Mouse (Mus musculus): ENCODE results near the gene Adh1.

Gene Adh1

DNA sequence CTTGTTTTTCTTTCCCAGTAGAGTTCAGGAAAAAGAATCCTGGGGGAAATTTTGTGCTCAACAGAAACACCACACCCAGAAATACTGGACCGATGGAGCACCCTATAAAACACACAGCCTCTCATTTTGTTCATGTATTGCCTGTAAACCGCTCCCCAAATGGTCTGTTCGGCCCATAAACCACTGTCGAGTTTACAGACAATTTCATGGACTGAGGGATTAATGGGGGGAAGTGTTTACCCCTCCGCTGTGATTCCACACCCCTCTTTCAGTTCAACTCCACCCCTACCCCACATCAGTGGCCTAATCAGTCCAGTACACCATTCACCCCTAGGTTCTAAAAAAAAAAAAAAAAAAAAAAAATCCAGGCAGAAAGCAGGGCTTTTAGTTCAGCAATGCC is 19.8 kb upstream of the Adh1 start:
- DNase-seq (ENCODE audit: low spot score in 2 of 2) = no peak

DNA sequence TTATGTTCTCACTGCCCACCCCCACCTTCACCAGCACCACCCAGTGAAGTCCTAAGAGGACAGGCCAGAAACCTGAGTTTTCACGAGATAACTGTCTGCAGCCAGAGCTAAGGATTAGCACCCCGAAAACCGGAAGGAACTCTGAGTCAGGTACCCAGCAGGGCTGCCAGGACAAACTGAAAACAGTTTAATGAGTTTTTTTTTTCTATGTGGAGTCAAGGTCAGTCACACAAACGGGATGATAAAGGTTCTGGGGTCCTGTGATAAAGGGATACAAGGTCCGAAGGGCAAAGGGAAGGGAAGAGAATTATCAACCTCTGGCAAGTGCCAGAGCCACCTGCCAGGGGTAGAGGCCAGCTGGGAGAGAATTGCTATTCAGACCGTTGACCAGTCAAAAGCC is 19.4 kb upstream of the Adh1 start:
- DNase-seq (ENCODE audit: low spot score in 2 of 2) = no peak

DNA sequence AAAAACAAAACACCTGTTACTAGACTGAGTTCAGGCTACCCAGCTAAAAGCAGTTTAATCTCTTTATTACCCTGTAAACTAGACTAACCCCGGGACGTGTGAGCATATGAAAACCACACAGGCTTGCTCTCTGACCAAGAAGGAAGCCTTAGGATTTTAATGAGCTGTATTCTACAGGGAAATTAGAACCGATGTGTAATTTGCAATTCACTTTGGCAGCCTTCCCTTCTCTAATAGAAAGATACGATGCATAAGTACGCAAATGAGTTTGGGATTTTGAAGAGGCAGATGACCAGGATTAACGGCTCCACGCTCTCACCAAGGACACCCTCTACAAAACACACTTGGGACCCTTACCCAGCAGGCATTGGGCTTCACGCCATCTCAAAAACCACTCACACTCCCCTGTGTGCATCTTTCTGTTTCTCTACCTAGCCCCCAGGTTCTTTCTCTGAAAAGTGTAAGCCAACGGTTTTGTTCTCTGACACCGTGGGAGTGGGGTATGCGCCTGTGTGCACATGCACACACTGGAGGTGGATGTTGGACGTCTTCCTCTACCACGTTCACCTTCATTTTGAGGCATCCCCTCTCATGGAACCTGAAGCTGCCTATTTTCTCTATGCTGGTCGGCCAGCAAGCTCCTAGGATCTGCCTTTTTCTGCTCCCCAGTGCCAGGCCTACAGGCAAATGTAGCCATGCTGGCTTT is 18.6 kb upstream of the Adh1 start:
- no peak for DNase-seq (ENCODE audit: low spot score in 2 of 2)

DNA sequence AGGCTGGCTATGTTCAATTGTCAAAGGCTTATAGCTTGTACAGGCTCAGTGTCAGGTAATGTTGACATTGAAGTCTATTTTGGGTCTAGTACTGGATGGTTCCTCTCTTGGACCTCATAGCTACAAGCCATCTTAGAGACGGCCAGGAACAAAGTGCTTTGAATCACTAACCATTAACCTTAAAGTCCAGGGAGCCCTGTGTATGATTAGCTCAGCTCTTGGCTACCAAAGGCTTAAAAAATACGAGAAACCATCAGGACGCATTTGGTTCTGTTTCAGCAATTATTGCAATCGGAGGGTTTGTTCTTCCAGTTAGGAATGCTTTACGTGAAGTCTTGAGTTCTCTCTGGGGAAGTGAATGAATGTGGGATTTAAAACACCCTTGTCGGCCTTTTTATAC is 17.9 kb upstream of the Adh1 start:
- DNase-seq (ENCODE audit: low spot score in 2 of 2) = no peak

DNA sequence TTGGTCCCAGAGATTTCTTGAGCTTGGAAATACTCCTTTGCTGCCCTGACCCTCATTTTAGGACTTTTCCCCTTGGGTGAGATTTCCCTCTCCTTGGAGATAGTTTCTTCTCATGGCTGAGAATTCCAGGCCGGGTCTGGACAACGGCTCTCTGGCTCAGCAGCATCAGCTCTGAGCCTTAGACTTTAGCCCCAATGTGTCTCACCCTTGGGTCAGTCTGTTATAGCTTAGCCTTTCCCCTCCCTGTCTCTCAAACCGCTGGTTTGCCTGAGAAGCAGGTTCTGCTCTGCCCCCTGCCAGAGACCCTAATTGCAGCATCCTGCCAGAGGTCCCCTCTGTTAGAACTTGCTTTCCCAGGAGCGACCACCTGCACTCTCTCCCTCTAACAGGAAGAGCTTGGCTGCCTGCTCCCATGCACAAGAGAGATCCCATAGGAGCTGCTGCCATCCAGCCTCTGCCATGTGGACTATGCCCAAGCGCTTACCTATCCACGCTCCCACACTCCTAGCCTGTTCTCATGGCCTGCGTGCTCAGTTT is 16.4 kb upstream of the Adh1 start:
- DNase-seq (ENCODE audit: low spot score in 2 of 2) = no peak

DNA sequence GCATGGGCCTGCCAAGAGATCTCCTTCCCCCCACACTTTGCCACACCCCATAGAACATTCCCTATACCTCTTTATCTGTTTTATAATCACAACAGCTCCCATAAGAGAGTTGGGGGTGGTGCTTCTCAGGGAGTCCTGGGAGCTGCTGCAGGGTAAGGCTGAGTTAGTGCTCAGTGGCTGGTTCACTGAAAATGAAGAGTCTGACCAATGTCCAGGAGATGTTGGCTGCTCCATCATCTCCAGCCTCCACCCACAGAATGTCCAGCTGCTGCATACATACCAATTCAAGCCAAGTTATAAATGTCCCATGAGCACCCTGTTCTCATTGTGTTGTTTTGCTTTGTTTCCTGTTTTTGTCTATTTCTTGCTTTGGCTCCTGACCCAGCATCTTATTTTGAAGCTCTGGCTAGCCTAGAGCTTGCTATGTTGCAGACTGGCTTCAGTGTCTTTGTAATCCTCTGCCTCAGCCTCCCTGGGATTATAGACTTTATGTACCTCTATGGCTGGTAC is 14.2 kb upstream of the Adh1 start:
- no peak for DNase-seq (ENCODE audit: low spot score in 2 of 2)

DNA sequence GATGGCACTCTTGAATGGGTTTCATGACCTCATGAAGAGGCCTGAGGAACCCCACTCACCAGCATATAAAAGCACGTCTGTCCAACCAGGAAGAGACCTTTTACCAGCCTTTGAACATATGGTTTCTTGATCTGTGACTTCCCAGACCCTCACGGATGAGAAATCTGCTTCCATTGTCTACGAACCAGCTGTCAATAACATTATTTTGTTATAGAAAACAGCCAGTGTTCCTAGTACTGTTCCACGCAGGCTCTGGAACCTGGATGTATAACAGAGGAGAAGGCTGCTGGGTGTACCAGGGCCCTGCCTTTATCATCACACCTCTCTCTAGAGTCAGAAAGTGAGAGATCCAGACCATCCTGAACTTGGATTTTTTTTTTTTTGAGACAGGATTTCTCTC is 13.6 kb upstream of the Adh1 start:
- DNase-seq (ENCODE audit: low spot score in 2 of 2) = no peak

DNA sequence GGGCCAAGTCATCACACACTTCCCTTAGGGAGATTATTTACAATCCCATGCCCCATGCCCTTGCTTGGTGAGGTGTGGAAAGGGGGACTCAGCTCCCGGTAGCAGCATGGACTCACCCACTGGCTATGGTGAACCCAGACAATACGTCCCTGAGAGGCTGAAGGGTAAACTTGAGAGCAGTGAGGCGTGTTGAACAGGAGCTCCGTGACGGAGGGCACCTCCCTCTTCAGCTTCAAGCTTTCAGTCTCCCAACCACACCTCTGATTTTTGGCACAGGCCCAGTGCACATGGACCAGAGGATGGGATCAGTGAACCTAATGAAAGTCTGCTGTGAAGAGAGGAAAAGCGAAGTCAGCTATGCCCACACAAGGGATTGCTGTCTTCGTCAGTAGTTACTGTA is 12.8 kb upstream of the Adh1 start:
- no peak for DNase-seq (ENCODE audit: low spot score in 2 of 2)

DNA sequence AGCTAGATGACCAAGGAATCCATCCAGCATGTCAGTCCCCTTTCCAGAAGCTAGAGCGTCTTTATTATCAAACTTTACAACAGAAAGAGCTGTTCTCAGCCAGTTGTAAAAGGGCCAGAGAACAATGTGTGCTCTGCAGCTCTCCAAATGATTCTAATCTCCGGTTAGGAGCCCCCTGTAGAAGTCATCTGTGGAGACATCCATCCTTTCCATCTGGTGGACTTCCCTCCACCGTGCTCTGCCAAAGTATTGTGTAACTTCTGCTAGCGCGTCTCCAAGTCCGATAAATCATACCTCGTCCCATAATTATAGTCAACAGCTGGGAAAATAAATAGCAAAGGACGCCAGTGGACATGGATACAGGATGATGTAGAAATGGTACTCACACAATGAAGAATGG is 12.0 kb upstream of the Adh1 start:
- no peak for DNase-seq (ENCODE audit: low spot score in 2 of 2)

DNA sequence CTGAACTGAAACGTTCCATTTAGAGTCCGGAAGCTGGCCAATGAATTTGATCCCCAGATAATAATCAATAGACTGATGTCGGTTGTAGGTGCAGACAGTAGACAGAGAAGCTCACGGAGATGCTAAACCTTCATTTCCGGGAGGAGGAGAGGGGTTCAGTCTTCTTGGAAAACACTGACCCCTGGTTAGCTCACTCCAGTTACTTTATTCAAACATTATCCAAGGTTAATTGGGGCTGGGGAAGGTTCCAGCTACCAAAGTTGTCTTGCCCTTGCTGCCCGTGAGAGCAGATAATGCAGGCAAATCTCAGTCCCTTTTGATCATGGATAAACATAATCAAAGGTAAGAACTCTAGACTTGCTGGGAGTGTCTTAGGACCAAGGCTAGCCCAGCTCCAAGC is 9.6 kb upstream of the Adh1 start:
- no peak for DNase-seq (ENCODE audit: low spot score in 2 of 2)

DNA sequence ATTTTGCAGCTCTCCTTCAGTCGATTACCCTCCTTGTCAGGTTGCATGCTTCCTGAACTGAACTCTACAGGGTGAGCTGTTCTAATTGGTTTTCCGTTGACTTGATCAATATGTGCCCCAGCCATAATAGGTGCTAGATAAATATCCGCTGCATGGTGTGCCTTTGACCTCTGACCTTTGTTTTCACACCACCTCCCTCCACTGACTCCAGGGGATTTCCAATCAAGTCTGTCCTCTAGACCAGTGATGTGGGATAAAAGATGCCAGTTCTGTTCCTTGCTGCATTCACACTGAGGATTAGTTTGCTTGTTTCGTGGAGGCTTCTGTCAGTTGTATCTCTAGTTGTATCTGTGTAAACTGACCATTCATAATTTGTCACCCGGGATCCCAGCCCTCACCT is 6.6 kb upstream of the Adh1 start:
- no peak for DNase-seq (ENCODE audit: low spot score in 2 of 2)

DNA sequence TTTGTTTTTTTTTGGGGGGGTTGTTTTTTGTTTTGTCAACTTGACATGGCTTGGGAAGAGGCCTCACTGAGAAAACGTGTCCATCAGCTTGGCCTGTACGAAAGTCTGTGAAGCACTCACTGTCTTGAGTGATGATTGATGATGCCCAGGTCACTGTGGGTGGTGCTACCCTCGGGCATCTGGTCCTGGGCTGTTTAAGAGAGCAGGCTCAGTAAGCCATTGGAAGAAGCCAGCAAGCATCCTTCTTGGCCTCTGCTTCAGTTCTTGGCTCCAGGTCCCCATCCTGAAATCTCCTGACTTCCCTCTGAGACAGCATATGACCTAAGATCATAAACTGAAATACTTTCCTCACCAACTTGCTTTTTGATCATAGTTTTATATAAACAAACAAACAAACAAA is 5.4 kb upstream of the Adh1 start:
- DNase-seq (ENCODE audit: low spot score in 2 of 2) = no peak

DNA sequence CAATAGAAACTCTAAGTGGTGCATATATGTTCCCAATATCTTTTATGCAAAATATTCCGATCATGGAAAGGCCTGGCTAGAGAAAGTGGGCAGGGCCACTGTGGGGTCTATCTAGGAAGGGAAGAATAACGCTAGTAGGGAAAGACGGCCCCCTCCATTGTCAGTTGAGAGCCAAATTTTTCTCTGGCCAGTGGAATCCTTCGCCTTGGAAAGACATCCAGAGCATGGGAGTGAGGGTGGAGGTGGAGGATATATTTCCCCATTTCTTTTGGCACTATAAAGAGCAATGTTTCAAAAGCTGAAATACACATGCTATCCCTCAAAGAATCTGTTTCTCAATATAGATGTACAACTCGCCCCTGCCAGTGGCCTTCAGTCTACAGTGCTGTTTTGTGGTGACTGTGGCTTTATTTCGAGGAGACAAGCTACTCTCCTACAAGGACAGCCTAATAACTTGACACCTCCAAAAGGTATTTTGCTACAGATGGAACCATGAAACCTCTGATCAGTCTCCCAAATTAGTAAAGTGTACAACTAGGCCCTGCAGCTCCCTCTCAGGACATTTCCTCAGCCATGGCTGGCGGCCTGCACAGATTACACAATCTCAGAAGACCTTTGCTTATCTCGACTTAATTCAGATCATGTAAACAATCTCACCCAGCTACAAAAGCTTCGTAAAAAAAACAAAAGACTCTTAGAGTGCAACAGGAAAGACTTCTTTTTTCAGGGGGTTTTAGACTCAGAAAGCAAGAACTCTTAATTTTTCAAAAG is 4.8 kb upstream of the Adh1 start:
- DNase-seq (ENCODE audit: low spot score in 2 of 2) = no peak

DNA sequence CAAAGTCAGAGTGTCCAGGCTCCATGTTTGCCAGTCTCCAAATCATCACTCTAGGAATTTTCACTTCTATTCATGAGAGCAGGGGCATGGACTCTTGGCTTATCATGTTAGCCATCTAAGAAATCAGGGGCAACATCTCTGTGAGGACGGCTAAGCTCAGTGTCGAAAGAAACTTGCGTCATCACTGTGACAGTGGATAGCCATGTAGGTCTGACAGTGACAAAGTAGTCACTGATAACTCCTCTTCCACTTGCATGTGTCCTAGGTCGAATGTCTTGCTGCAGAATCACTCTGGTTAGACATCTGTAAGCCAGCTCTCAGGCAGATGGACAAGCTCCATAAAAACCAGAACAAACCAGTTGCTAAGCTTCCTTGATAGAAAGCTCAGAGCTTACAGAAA is 1.8 kb downstream of the Adh1 start:
- DNase-seq (ENCODE audit: low spot score in 2 of 2) = no peak

DNA sequence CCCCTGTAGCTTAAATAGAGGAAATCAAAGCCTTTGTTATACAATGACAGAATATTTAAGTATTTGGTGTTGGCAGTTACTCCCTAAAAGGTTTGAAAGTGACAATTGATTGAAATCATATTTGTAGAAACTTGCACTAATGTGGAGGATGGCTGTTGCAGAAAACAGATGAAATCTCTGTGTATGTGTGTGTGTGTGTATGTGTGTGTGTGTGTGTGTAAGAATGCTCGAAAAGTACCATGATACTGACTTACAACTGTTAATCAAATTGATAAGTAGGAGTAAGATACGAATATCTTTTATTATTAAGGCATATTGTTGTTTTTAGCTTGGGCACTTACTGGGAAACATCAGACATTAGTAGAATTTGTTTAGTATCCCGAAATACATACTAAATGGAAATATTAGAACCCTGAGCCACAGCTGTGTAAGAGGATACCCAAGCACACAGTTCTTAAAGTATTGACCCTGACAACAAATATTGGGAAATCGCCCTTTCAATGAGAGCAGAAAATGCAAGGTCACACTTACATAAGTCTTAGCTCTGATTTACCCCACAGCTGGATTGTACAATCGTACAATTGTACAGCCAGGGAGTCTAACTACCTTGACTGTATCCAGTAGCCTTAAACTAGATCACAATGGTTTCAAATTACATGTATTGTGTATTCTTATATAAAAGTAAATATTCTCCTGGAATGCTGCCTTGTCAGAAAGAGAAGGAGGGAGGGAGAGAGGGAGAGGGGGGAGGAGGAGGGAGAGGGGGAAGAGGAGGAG is 2.6 kb downstream of the Adh1 start:
- no peak for DNase-seq (ENCODE audit: low spot score in 2 of 2)

DNA sequence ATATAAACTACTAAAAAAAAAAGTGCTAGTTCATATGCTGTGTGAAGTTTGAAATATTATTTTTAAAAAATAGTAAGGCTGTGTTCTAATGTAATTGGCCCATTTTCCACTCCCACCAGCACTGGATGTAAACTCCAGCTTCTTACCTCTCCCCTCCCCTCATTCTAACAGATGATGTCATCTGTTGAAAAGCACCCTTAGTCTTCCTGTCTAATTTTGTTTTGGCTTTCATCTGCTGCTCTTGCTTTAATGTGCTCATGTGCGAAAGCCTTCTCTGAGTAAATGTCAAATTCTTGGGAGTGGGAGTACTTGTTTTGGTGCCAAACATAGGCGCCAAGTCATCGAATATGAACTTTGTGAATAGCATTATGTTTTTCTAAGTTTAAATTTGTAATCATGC is 3.9 kb downstream of the Adh1 start:
- no peak for DNase-seq (ENCODE audit: low spot score in 2 of 2)

DNA sequence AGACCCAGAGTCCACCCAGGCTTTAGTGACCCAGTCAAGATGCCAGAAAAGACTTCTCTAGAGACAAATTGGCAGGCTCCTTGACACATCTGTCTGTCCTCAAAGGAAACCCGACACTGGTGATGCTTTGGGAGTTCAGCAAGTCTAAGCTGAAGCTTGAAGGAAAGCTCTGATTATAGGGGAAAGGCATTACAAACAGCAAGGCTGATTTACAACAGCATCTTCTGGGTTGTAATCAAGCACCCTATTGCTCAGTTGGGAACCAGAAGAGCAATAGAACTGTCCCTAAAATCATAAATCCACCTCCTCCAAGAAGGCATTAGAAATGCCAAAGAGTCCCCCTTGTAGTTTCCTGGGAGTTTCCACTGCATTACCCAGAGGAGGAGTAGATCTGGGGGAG is 9.7 kb downstream of the Adh1 start:
- DNase-seq (ENCODE audit: low spot score in 2 of 2) = no peak

DNA sequence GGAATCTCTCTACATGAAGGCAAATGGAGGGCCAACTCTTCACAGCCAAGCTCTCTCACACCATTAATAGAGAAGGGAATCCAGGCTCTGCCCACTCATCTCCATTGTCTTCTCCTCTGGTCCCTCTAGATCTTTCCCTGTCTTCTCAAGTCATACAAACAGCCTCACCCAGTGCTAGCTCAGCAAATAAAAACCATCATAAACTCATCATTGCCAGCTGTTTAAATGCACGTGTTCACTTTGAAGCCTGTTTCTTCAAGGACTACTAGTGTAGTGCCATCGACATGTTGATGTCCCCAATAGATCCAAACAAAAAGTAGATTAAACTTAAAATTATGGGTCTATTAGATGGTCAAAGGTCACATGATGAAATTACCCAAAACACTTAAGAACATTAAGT is 10.5 kb downstream of the Adh1 start:
- no peak for DNase-seq (ENCODE audit: low spot score in 2 of 2)

DNA sequence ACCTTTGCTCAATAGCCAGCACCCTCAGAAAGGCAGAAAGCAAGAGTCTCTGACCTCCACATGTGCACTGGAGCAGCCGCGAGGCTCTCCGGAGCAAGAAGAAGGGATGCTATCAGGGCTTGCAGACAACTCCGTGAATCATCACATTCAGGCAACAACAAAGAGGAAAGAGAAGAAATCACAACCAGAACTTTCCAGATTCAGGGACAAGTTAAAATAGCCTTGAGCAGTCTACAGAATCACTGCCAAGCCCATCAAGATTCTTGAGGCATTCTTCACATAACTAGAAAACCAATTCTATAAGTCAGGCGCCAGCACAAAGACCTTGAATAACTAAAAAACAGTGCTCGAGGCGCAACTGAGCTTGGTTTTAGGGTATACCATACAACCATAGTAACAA is 12.3 kb downstream of the Adh1 start:
- DNase-seq (ENCODE audit: low spot score in 2 of 2) = no peak

DNA sequence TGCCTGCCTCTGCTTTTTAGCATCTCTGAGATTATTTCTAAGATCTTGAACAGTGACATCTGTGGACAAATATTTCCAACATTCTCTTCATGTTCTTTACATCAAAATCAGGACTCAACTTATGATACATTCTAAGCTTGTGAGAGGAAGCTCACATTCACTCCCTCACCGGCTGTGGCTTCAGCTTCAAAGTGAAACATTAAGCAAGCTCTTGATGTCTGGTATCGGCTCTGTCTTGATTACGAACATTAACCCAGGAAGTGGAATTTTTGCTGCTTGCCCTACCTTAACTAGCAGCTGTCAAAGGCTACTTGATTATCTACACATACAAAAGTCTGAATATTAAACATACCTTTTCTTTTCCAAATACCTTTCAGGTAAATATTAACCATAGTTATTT is 14.3 kb downstream of the Adh1 start:
- no peak for DNase-seq (ENCODE audit: low spot score in 2 of 2)

DNA sequence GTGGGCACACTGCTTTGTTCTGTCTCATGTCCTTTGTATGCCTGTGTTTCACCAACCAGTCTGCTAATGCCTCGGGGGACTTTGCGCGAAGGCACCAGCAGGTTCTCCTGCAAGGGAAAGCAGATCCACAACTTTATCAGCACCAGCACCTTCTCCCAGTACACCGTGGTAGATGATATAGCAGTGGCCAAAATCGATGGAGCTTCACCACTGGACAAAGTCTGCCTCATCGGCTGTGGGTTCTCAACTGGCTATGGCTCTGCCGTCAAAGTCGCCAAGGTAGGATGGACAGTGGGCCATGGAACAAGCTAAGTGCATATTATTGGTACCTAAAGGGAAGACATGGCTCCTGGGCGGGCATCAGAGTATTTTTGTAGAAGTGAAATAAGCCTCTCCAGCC is 21.8 kb downstream of the Adh1 start:
- DNase-seq (ENCODE audit: low spot score in 2 of 2) = no peak

DNA sequence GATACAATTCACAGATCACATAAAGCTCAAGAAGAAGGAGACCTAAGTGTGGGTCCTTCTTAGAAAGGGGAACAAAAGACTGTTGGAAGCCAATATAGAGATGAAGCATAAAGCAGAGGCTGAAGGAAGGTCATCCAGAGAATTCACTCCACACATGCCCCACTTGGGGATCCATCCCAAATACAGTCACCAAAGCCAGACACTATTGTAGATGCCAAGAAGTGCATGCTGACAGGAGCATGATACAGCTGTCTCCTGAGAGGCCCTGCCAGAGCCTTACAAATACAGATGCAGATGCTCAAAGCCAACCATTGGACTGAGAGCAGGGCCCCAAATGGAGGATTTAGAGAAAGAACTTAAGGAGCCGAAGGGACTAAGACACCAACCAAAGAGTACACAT is 23.0 kb downstream of the Adh1 start:
- DNase-seq (ENCODE audit: low spot score in 2 of 2) = no peak

DNA sequence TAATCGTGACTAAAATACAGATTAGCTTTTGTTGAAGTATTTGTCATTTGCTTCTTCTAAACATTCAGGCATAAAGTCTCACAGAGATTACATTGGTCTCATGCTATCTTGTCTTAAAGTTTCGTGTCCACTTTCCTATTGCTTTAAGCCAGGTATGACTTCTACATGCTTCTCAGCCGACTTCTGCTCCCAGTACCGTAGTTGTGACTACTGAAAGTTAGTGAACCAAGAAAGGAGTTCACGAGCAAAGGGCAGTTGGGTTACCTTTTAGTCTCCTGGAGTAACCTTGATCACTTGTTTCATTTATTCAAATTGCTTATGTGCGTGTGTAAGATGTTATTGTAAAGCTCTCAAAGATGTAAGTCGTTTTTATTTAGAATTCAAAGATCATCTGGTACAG is 25.2 kb downstream of the Adh1 start:
- no peak for DNase-seq (ENCODE audit: low spot score in 2 of 2)

Measured in frontal cortex, postnatal 14 days (tissue).